Mouse (Mus musculus) intestine, embryonic 16.5 days (tissue): Measurements from ENCODE around the gene Fzd4. TPM values are rescaled to one million over a fixed set of nuclear protein-coding genes. Genes with fewer than 3 reads are reported as not detected.

Source experiments
- ATAC-seq: fragments of 200-750 bp; cut with Nextera tagmentation; 2 replicates; pipeline ENCODE4 v1.8.0; 2017; ENCODE audit warnings: moderate TSS enrichment, moderate library complexity
- H3K27ac ChIP-seq: fragments of 300-500 bp; sonication (generic); 2 replicates; pipeline ENCODE4 v1.5.1; 2014; ENCODE audit warnings: mild to moderate bottlenecking, low read length
- H3K27me3 ChIP-seq: fragments of 300-500 bp; sonication (generic); replicated peaks from 2 replicates; pipeline ENCODE4 v1.6.1; 2014; ENCODE audit warnings: low read length, control low read depth, mixed read lengths; ENCODE audit not compliant: control insufficient read depth, insufficient read depth
- H3K36me3 ChIP-seq: fragments of 300-500 bp; sonication (generic); 2 replicates; pipeline ENCODE4 v1.6.1; 2014; ENCODE audit warnings: low read length, control low read depth; ENCODE audit not compliant: control insufficient read depth, insufficient read depth
- H3K4me1 ChIP-seq: fragments of 300-500 bp; sonication (generic); 2 replicates; pipeline ENCODE4 v1.6.1; 2014; ENCODE audit warnings: low read length, control low read depth, mixed read lengths; ENCODE audit not compliant: control insufficient read depth, insufficient read depth
- H3K4me2 ChIP-seq: fragments of 300-500 bp; sonication (generic); 2 replicates; pipeline ENCODE4 v1.6.1; 2014; ENCODE audit warnings: low read depth, low read length, control low read depth
- H3K4me3 ChIP-seq: fragments of 300-500 bp; sonication (generic); 2 replicates; pipeline ENCODE4 v1.5.1; 2014; ENCODE audit warnings: mild to moderate bottlenecking, low read length
- H3K9ac ChIP-seq: fragments of 300-500 bp; sonication (generic); 2 replicates; pipeline ENCODE4 v1.6.1; 2014; ENCODE audit warnings: low read depth, low read length
- H3K9me3 ChIP-seq: fragments of 300-500 bp; sonication (generic); 2 replicates; pipeline ENCODE4 v1.6.1; 2016; ENCODE audit warnings: low read length, control low read depth; ENCODE audit not compliant: control insufficient read depth
- WGBS: fragments of 180-500 bp; shearing (Covaris S2); extraction: QIAGEN DNeasy Blood & Tissue Kit; methylation state at CpG from one replicate; pipeline ENCODE4 v1.1.7; 2014; 5-methylcytosine and 5-hydroxymethylcytosine counted together
- polyA plus RNA-seq: library from polyadenylated mRNA; unstranded; fragments of >200 nt; fragmentation: Nextera tagmentation; extraction: Ambion mirVana; gene quantifications from 2 replicates; pipeline ENCODE4 v1.2.1, GENCODE M21; 2015

Fzd4 gene
- polyA plus RNA-seq, 1 experiment from 2014 or later = 7.4 TPM

GRCm38 (mm10) chr7:89395399-89395798 is 8.8 kb upstream of the Fzd4 start:
- H3K36me3 ChIP-seq = no peaks in the 10 kb centered on the region
- WGBS = 83% methylated on average over 1 of the region's 1 CpGs
- no peaks in the 10 kb centered on the region for H3K9me3 ChIP-seq
- H3K27ac ChIP-seq = no peak overlapping the region
- no peak for ATAC-seq
- H3K4me2 ChIP-seq = no peak overlapping the region
- peaks cover 5% of the 10 kb centered on the region; the same call in 1 of the 2 replicates for H3K4me1 ChIP-seq
- no peak overlapping the region for H3K9ac ChIP-seq
- H3K4me3 ChIP-seq = no peak overlapping the region
- 0 out of 2 replicates have a peak, but pooled peaks cover 2% of the 10 kb centered on the region for H3K27me3 ChIP-seq

GRCm38 (mm10) chr7:89396386-89396785 is 7.8 kb upstream of the Fzd4 start:
- no peaks in the 10 kb centered on the region for H3K36me3 ChIP-seq
- peaks cover 2% of the 10 kb centered on the region; the same call in 1 of the 2 replicates for H3K4me1 ChIP-seq
- no peak overlapping the region for H3K4me3 ChIP-seq
- 80% methylated on average over 8 of the region's 8 CpGs for WGBS
- H3K4me2 ChIP-seq = no peak overlapping the region
- H3K9ac ChIP-seq = no peak overlapping the region
- ATAC-seq = no peak
- 0 out of 2 replicates have a peak, but pooled peaks cover 2% of the 10 kb centered on the region for H3K27me3 ChIP-seq
- no peak overlapping the region for H3K27ac ChIP-seq
- H3K9me3 ChIP-seq = no peaks in the 10 kb centered on the region

GRCm38 (mm10) chr7:89397837-89398534 is 6.2 kb upstream of the Fzd4 start:
- Histone ChIP-seq H3K9me3 (no peaks in the 10 kb centered on the region), H3K4me2 (no peak overlapping the region), H3K4me1 (peaks cover 13% of the 10 kb centered on the region), H3K36me3 (no peaks in the 10 kb centered on the region), H3K9ac (no peak overlapping the region), H3K27me3 (0 out of 2 replicates have a peak, but pooled peaks cover 2% of the 10 kb centered on the region), H3K4me3 (no peak overlapping the region), H3K27ac (no peak overlapping the region)
- 60% methylated on average over 3 of the region's 3 CpGs for WGBS
- peak; percentile 49 for ATAC-seq

GRCm38 (mm10) chr7:89400721-89401120 is 3.4 kb upstream of the Fzd4 start:
- peaks cover 13% of the 10 kb centered on the region for H3K4me1 ChIP-seq
- H3K9ac ChIP-seq = no peak overlapping the region
- H3K4me3 ChIP-seq = no peak overlapping the region
- WGBS = 86% methylated on average over 2 of the region's 2 CpGs
- 0 out of 2 replicates have a peak, but pooled peaks cover 2% of the 10 kb centered on the region for H3K27me3 ChIP-seq
- H3K9me3 ChIP-seq = no peaks in the 10 kb centered on the region
- H3K4me2 ChIP-seq = no peak overlapping the region
- no peak overlapping the region for H3K27ac ChIP-seq
- ATAC-seq = no peak
- no peaks in the 10 kb centered on the region for H3K36me3 ChIP-seq

GRCm38 (mm10) chr7:89401136-89401858 is 2.9 kb upstream of the Fzd4 start:
- Histone ChIP-seq H3K4me1 (peaks cover 13% of the 10 kb centered on the region), H3K27ac (no peak overlapping the region), H3K9me3 (no peaks in the 10 kb centered on the region), H3K4me3 (no peak overlapping the region), H3K4me2 (no peak overlapping the region), H3K36me3 (no peaks in the 10 kb centered on the region), H3K9ac (no peak overlapping the region), H3K27me3 (0 out of 2 replicates have a peak, but pooled peaks cover 2% of the 10 kb centered on the region)
- ATAC-seq = no peak
- 74% methylated on average over 11 of the region's 11 CpGs for WGBS

- no peak for ATAC-seq
- 57% methylated on average over 3 of the region's 3 CpGs for WGBS
These were observed 2.2 kb upstream of the Fzd4 start for GRCm38 (mm10) chr7:89401936-89402335.

GRCm38 (mm10) chr7:89403053-89403972 is 842 bp upstream of the Fzd4 start:
- WGBS = 3% methylated on average over 52 of the region's 52 CpGs
- no peaks in the 10 kb centered on the region for H3K9me3 ChIP-seq
- ATAC-seq = peak; percentile 85

More at GRCm38 (mm10) chr7:89401936-89402335, 2.2 kb upstream of the Fzd4 start:
- no peak overlapping the region for H3K4me3 ChIP-seq
- no peak overlapping the region for H3K27ac ChIP-seq
- H3K4me2 ChIP-seq = no peak overlapping the region
- H3K9ac ChIP-seq = no peak overlapping the region
- H3K9me3 ChIP-seq = no peaks in the 10 kb centered on the region
- no peaks in the 10 kb centered on the region for H3K36me3 ChIP-seq
- H3K4me1 ChIP-seq = peaks cover 13% of the 10 kb centered on the region
- 0 out of 2 replicates have a peak, but pooled peaks cover 2% of the 10 kb centered on the region for H3K27me3 ChIP-seq

GRCm38 (mm10) chr7:89404734-89405440 is 732 bp downstream of the Fzd4 start:
- Histone ChIP-seq H3K27ac (peak overlapping the region; percentile 80), H3K4me3 (peak overlapping the region; percentile 76), H3K9me3 (no peaks in the 10 kb centered on the region), H3K9ac (peak overlapping the region; percentile 95), H3K4me1 (peaks cover 21% of the 10 kb centered on the region), H3K4me2 (peak overlapping the region; percentile 90), H3K27me3 (no peaks in the 10 kb centered on the region), H3K36me3 (no peaks in the 10 kb centered on the region)
- ATAC-seq = peak; percentile 1; the same call in 1 of the 2 replicates
- WGBS = 1% methylated on average over 35 of the region's 35 CpGs

More at GRCm38 (mm10) chr7:89403053-89403972, 842 bp upstream of the Fzd4 start:
- Histone ChIP-seq H3K9ac (peak overlapping the region; percentile 78), H3K27ac (peak overlapping the region; percentile 94), H3K4me3 (peak overlapping the region; percentile 76), H3K4me2 (peak overlapping the region; percentile 90), H3K36me3 (no peaks in the 10 kb centered on the region), H3K27me3 (0 out of 2 replicates have a peak, but pooled peaks cover 2% of the 10 kb centered on the region), H3K4me1 (peaks cover 16% of the 10 kb centered on the region)
